Mouse (Mus musculus) spleen, embryonic (tissue): Measurements from ENCODE around the gene Ppp2r5c.

ENCODE experiments used
- CTCF ChIA-PET: fragments of 350-600 bp; sonication (Branson Sonifier 250); formaldehyde crosslinking; loops from one replicate; lab custom pipeline; 2022; lab: Charles Lee

The Ppp2r5c gene

GRCm38 (mm10) chr12:110438367-110438973 lies 8.4 kb upstream of the Ppp2r5c start:
- CTCF ChIA-PET: no interaction called here

GRCm38 (mm10) chr12:110442238-110442637 lies 4.7 kb upstream of the Ppp2r5c start:
- CTCF ChIA-PET: no interaction called here

GRCm38 (mm10) chr12:110444530-110444929 lies 2.4 kb upstream of the Ppp2r5c start:
- CTCF ChIA-PET: no interaction called here

GRCm38 (mm10) chr12:110445775-110446174 lies 1.1 kb upstream of the Ppp2r5c start:
- CTCF ChIA-PET: no interaction called here

- CTCF ChIA-PET: no interaction called here
Observed at GRCm38 (mm10) chr12:110447306-110447705, 386 bp downstream of the Ppp2r5c start.

GRCm38 (mm10) chr12:110448767-110449166 lies 1.8 kb downstream of the Ppp2r5c start:
- CTCF ChIA-PET: interaction anchor here (0.6 to 1.1 kb wide), 2 partner anchors 29 to 47 kb away, joined by 4 to 12 read pairs; no protein-coding TSS in a partner anchor

- CTCF ChIA-PET: interaction anchor here (0.6 kb wide), 1 partner anchor 54 kb away, joined by 16 read pairs; no protein-coding TSS in a partner anchor
Observed at GRCm38 (mm10) chr12:110454223-110454622, 7.3 kb downstream of the Ppp2r5c start.

- CTCF ChIA-PET: no interaction called here
Observed at GRCm38 (mm10) chr12:110456024-110456423, 9.1 kb downstream of the Ppp2r5c start.

GRCm38 (mm10) chr12:110458667-110459066 lies 11.7 kb downstream of the Ppp2r5c start:
- CTCF ChIA-PET: no interaction called here

GRCm38 (mm10) chr12:110460418-110461300 lies 13.7 kb downstream of the Ppp2r5c start:
- CTCF ChIA-PET: no interaction called here

- CTCF ChIA-PET: no interaction called here
Observed at GRCm38 (mm10) chr12:110463711-110464110, 16.8 kb downstream of the Ppp2r5c start.

GRCm38 (mm10) chr12:110471426-110471825 lies 24.5 kb downstream of the Ppp2r5c start:
- CTCF ChIA-PET: interaction anchor here (0.7 kb wide), 1 partner anchor 268 kb away, joined by 3 read pairs; no protein-coding TSS in a partner anchor

GRCm38 (mm10) chr12:110472247-110472646 lies 25.3 kb downstream of the Ppp2r5c start:
- CTCF ChIA-PET: no interaction called here

GRCm38 (mm10) chr12:110474497-110474896 lies 27.6 kb downstream of the Ppp2r5c start:
- CTCF ChIA-PET: no interaction called here

GRCm38 (mm10) chr12:110476561-110476960 lies 29.6 kb downstream of the Ppp2r5c start:
- CTCF ChIA-PET: no interaction called here

- CTCF ChIA-PET: interaction anchor here (0.7 kb wide), 1 partner anchor 29 kb away, joined by 12 read pairs; no protein-coding TSS in a partner anchor
Observed at GRCm38 (mm10) chr12:110477906-110478305, 31.0 kb downstream of the Ppp2r5c start.

- CTCF ChIA-PET: no interaction called here
Observed at GRCm38 (mm10) chr12:110478601-110479008, 31.7 kb downstream of the Ppp2r5c start.

- CTCF ChIA-PET: no interaction called here
Observed at GRCm38 (mm10) chr12:110479268-110479667, 32.3 kb downstream of the Ppp2r5c start.

- CTCF ChIA-PET: no interaction called here
Observed at GRCm38 (mm10) chr12:110480701-110481100, 33.8 kb downstream of the Ppp2r5c start.

- CTCF ChIA-PET: no interaction called here
Observed at GRCm38 (mm10) chr12:110483761-110484160, 36.8 kb downstream of the Ppp2r5c start.

- CTCF ChIA-PET: no interaction called here
Observed at GRCm38 (mm10) chr12:110484824-110485584, 38.1 kb downstream of the Ppp2r5c start.
